Mouse (Mus musculus) CH12.LX (cell line): ENCODE data around the gene Cd2.

Experiments used
- CHD2 ChIP-seq: IDR thresholded peaks from 2 replicates; pipeline ENCODE4 v1.6.1; 2011; ENCODE audit warnings: low read length, improper control_type of control experiment
- CTCF ChIP-seq, 2 experiments: IDR thresholded peaks in 1 of 2; conservative IDR thresholded peaks in 1 of 2; 2 replicates each; pipeline ENCODE4 v1.5.1; 2011 to 2012; ENCODE audit warnings: low read depth in 2 of 2, low read length in 2 of 2, improper control_type of control experiment in 1 of 2, inconsistent platforms in 1 of 2, mild to moderate bottlenecking in 1 of 2, moderate library complexity in 1 of 2
- EP300 ChIP-seq: IDR thresholded peaks from 2 replicates; pipeline ENCODE4 v1.6.1; 2011; ENCODE audit warnings: low read length, improper control_type of control experiment
- ETS1 ChIP-seq: conservative IDR thresholded peaks from 2 replicates; pipeline ENCODE4 v1.6.1; 2012; ENCODE audit warnings: low read depth, mild to moderate bottlenecking, inconsistent platforms, low read length, improper control_type of control experiment, moderate library complexity
- MAZ ChIP-seq: IDR thresholded peaks from 2 replicates; pipeline ENCODE4 v1.6.1; 2012; ENCODE audit warnings: low read depth, mild to moderate bottlenecking, inconsistent platforms, low read length, improper control_type of control experiment, moderate library complexity
- MEF2A ChIP-seq: IDR thresholded peaks from 2 replicates; pipeline ENCODE4 v1.6.1; 2014; ENCODE audit warnings: low read depth, mild to moderate bottlenecking, inconsistent platforms, low read length, improper control_type of control experiment, borderline replicate concordance
- POLR2A ChIP-seq: IDR thresholded peaks from 2 replicates; pipeline ENCODE4 v1.6.1; 2011; ENCODE audit warnings: low read depth, mild to moderate bottlenecking, improper control_type of control experiment, low read length
- POLR2AphosphoS2 ChIP-seq: IDR thresholded peaks from 2 replicates; pipeline ENCODE4 v1.6.1; 2011; ENCODE audit warnings: low read depth, low read length, improper control_type of control experiment
- RCOR1 ChIP-seq: conservative IDR thresholded peaks from 2 replicates; pipeline ENCODE4 v1.6.1; 2012; ENCODE audit warnings: low read depth, mild to moderate bottlenecking, inconsistent platforms, low read length, improper control_type of control experiment
- ZC3H11A ChIP-seq: IDR thresholded peaks from 2 replicates; pipeline ENCODE4 v1.6.1; 2012; ENCODE audit warnings: low read depth, mild to moderate bottlenecking, inconsistent platforms, low read length, improper control_type of control experiment
- ZNF384 ChIP-seq: IDR thresholded peaks from 2 replicates; pipeline ENCODE4 v1.6.1; 2012; ENCODE audit warnings: low read depth, low read length, improper control_type of control experiment, inconsistent platforms

DNA sequence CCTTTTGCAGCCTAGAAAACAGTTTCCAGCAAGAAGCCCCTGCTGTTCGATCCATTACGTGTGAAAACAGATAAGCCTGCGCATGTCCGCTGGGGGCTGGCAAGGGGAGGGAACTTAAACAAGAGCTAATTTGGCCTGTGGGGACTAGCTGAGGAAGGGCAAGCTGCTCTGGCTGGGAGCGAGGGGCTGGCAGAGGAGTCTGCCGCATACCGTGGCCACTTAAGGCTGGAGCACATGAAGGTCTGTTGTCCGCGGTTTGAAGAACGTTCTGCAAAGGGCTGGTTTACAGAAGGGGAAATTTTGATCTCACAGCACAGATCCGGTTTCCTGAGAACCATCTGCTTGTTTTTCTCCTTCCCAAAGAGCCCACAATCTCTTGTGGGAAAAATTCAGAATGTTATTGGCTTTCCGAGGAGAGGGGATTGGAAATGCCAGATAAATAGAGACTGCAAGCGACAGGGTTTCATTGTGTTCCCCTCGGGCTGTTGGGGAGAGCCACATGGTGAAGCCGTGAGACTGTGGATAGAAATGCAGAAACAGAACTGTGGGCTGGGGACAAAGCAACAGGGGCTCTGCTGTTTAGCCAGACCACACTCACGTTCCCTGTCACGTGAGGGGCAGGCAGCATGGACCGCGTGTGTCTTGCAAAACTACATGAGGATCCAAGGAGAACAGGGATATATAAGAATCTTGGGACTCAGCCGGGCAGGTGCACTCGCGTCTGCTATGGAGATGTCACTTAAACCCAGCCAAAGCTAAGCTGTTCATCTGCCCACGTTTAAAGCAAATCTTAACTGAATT is 12.7 kb upstream of the Cd2 start:
- TF ChIP-seq CTCF (conservative IDR thresholded peaks at IDR 0.05 in 1 of 2, IDR thresholded peaks at IDR 0.05 in 1 of 2; ENCODE audit: low read depth in 2 of 2, low read length in 2 of 2) = no peak
- no peak for TF ChIP-seq EP300
- TF ChIP-seq CHD2 = no peak
- TF ChIP-seq POLR2A = no peak
- no peak for TF ChIP-seq MEF2A
- TF ChIP-seq RCOR1 = no peak
- TF ChIP-seq ZNF384 = no peak
- TF ChIP-seq MAZ = no peak
- no peak for TF ChIP-seq ETS1
- TF ChIP-seq ZC3H11A = no peak
- no peak for TF ChIP-seq POLR2AphosphoS2
